Mouse (Mus musculus) bone marrow, adult 2 months (tissue): ENCODE measurements around the gene Fscn1.

Experiments
- CTCF ChIP-seq: fragments of 200-500 bp; IDR thresholded peaks from 2 replicates; pipeline ENCODE4 v1.5.1; 2011; ENCODE audit warnings: low read length, control low read depth; ENCODE audit not compliant: control insufficient read depth, insufficient read depth
- POLR2A ChIP-seq: fragments of 200-500 bp; IDR thresholded peaks from 2 replicates; pipeline ENCODE4 v1.6.1; 2011; ENCODE audit warnings: low read depth, mild to moderate bottlenecking, control low read depth, low read length, borderline replicate concordance; ENCODE audit not compliant: control insufficient read depth

GRCm38 (mm10) chr5:142931241-142931745, 28.9 kb upstream of the Fscn1 start:
- TF ChIP-seq CTCF (no peak), POLR2A (no peak)
